Mouse (Mus musculus): ENCODE measurements around the gene Mbtps1.

DNA sequence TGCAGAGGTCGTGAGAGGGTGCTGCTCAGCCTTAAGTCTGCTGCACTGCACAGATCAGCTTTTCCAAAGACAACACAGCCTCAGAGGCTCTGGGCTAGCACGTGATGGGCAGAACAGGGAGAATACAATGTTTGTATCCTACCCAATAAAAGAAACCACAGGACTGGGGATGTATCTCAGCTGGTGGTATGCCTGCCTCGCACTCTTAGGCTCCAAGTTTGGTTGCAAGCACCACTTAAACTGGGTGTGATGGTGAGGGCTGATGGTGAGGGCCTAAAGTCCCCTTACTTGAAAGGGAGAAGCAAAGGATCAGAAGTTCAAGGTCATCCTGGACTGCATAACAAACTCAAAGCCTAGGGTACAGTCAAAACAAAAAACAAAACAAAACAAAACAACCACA is 13.9 kb downstream of the Mbtps1 start:
- TF ChIP-seq GATA1 (IDR thresholded peaks at IDR 0.05; ENCODE audit: borderline replicate concordance, low read length) (no peak), FLI1 (IDR thresholded peaks at IDR 0.05; ENCODE audit: low read length) (no peak)

All from megakaryocyte, embryonic 14.5 days (primary cell).